Mouse (Mus musculus) common myeloid progenitor, adult 5-6 weeks (primary cell): ENCODE measurements around the gene Sox8. TPM values are rescaled to one million over a fixed set of nuclear protein-coding genes. Genes with fewer than 3 reads are reported as not detected.

ENCODE experiments used
- ATAC-seq: replicated peaks from 2 replicates; pipeline ENCODE4 v1.8.0; 2016; ENCODE audit warnings: low read depth, mild to moderate bottlenecking, moderate TSS enrichment, inconsistent platforms; ENCODE audit not compliant: poor library complexity, severe bottlenecking
- total RNA-seq: library from RNA; stranded (forward); fragments of 200-1000, 187-1606 nt; gene quantifications from 2 replicates; pipeline ENCODE4 v1.2.3, GENCODE M21; 2017

Gene Sox8
- total RNA-seq, result 0.23 TPM in 1 of 2 replicates, not detected in the other

DNA sequence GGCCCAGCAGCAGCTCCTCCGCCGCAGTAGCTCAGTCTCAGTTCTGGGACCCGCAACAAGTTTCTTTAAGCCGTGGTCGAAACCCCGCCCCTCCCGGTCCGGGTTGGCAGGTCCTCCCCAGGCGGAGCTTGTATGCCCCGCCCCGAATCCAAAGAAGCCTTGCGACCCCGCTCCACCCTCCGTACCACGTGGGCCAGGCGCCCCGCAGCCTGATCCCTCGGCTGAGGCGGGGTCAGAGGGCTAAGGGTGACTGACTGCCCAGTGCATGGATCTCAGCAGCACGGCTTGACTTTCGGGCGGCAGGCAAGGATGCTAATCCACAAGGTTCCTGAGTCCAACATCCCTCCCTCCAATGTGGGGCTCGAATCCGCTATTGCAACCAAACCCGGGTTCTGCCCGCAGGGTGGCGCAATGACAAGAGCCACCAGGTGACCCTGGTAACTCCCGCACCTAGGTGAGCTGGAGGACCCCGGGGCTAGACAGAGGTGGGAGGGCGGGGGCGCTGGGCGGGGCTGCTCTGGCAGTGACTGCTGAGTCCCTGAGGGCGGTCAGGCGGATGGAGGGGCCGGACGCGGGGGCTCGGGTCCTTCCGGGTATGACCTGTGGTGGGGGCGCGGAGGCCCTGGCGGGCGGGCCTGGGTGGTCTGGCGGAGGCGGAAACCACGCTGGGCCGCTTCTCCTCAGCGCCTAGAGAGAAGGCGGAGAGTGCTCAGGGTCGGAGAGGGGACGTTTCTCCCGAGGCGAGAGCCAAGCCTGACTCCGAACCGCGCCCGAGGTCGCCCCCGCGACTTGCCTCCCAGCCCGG lies at the start of gene Sox8:
Sox8 (minus strand) TSS at position 39 of the 805 bp plus-strand sequence.
- ATAC-seq, result peak; percentile 66

DNA sequence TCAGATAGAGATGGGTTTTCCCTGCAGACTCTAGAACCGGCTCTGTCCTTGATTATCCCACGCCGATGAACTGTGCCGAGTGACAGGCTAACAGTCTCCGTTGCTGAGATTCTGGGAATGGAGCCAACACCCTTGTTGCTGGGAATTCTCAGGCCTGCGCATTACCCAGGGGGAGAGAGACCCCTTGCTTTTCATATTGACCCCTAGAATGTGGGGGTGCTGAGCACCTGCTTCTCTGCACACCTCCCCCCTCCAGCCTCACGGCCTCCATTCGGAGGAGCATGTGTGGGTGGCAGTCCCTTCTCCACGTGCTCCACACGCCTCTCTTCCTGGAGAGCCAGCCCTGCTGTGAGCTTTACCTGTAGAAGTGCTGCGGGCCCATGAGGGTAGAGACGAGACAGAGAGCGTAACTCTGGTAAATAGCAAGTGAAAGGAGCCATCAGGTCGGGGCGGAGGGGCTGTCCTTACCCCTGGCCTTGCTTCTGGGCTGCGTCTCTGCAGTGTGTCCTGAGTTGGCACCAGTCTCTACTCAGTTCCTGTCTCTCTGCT lies 48.1 kb upstream of the Sox8 start:
- ATAC-seq, result no peak

DNA sequence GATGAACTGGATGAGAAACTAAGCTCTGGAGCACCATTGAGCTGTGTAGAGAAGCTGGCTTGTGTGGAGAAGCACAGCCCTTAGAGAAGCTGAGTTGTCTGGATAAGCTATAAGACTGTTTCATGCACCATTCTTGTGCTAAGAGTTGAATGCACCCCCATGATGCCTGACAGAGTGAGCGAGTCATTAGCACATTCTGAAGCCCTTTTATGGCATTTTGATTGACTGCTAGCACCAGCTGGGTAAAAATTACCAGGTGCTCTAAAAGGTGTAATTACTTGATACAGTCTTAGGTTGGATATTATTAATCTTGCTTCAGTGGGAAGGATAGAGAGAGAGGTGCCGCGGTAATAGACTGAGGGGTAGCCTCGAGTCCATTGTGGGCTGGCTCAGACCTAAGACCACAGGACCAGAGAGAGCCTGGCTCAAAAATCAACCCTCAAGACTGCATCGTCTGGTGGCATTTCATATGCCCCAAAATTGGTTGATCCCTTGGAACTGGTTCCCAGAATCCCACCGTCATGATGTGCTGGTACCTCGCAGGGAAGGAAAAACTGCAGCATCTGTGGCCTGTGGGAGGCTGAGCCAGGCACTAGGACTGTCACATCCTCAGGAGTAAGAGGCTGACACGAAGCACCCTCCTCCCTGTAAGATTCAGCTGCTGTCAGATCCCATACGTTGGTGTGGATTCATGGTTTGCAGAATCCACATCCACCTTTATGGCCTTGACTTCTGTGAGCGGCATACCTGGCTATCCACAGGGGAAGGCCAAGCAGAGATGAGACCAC lies 44.4 kb upstream of the Sox8 start:
- ATAC-seq, result no peak

DNA sequence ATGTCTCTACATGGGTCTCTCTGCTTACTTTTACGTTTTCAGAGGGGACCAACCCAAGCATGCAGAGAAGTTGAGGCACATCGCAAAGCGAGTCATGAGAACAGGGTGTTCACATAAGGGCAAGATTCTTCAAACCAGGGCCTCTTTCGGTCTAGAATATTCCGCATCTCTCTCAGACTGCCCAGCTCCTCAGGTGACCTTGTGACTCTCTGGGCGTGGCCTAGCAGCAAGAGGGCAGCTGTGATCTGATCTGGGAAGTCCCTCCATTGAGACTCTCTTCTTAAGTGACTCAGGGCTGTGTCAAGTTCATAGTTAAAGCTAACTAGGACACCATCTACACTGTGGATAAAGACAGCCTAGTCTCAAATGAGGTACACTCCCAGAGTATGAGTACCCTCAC lies 42.8 kb upstream of the Sox8 start:
- no peak for ATAC-seq

DNA sequence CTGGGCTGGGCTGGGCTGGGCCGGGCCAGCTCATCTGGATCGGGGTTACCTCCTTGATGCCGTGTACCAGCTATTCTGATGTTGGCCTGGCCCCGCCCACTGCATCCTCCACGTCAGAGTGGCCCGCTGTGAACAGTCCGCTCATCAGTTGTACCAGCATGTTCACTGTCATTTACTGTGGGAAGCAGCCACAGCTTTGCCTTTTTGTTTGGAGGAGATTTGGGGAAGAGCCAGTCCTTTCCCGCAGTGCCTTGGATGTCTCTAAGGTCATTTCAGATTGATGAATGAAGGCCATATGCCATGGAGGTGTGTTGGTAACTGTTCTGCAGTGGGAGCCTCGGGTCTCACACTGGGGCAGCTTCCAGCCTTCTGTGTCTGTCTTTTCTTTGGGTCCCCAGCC lies 42.1 kb upstream of the Sox8 start:
- ATAC-seq, result no peak

DNA sequence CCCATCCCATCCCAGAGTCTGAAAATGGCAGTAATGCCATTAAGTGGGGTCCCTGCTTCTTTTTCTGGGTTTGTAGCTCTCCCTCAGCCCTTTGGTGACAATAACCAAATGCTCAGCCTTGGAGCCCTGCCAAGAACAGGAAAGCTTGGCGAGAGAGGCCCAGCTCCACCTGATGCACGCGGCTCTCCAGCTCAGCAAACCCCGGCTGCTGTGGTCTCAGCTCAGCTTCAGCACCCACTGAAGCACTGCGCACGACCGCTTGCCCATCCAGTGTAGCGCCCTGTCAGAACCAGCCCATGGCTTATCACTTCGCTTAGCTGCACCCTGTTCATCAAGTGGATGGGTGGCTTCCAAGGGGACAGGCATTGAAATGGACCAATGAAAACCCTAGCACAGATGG lies 39.7 kb upstream of the Sox8 start:
- ATAC-seq, result no peak

DNA sequence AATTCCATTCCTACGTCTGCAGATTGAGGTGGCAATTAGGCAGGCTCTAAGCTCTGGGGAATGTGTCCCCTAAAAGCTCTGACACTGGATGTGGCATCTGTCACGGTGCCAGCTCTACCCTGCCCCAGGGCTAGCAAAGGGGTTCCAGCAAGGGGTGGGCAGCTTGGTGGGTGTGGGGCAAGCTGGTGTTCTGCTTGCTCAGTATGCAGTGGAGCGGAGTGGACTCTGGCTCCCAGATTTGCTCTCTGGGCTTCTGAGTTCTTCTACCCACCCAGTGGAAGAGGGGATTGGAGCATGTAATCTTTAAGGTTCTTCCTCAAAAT lies 39.0 kb upstream of the Sox8 start:
- no peak for ATAC-seq

DNA sequence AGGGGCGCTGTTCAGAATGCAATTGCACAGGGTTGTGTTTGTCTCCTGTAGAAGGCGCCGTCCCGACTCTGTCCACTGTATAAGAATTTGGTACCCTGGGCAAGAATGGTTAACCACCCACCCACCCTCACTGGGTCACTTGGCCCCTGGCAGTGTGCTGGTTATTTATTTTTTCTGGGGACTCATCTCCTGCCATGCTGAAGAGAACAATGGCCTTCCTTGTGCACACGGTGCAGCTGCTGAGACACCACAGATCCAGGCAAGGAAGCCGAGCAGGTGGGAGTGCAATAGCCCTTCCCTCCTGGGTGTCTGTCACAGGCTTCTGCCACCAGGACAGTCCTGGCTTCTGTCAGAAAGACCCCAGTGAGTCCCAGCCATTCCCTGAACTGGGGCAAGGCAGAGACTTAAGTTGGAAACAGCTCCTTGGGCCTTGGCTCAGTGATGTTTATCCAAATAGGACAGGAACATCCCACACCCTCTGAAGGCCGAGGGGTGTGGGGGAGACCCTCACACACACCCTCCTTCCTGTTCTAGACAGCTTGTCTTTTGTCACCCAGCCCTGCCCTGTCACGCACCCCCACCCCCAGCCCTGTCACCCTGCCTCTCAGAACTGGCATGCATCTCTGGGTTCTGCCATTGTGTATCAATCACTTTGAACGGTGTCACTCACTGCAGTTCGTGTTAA lies 38.5 kb upstream of the Sox8 start:
- no peak for ATAC-seq

DNA sequence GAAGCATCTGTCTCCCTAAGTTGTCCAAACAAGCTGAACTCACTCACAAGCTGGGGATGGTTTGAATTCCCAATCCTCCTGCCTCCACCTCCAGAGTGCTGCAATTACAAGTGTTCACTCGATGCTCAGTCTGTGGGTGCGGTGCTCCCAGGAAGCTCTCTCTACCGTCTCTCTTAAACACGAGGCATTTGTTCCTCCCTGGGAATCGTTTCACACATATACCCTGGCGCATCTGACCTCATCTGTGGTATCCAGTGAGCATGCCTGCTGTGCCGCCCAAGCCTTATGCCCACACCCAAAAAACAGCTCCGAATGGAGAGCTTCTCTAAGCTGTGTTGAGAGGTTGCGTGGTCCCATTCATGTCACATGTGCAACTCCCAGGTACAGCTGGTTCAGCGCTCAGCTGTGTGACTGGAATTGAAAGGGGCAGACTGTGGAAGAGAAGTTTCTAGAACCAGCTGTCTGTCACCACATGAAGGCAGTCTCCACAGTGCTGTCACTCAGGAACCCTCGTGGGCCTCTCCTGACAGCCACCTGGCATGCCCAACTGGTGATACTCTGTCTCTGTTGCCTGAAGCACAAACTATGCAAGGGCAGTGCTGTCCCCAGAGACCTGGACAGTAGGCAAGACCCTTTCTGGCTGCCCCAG lies 37.8 kb upstream of the Sox8 start:
- ATAC-seq, result no peak

DNA sequence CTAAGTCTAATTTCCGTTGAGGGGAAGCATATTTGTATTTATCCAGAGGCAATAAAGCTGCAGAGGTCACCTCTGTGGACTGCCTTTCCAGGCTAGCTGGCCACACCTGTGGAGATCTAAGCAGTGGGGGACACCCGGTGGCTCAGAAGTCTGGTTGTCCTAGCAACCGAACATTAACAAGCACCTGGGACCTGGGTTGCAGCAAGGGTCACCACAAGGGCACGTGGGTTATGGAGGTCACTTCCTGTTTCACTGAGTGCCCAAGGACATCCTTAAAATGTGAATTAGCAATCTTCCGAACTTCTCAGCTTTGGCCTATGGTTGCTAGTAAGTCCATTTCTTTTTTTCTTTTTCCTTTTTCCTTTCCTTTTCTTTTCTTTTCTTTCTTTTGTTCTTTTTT lies 33.7 kb upstream of the Sox8 start:
- ATAC-seq, result no peak

DNA sequence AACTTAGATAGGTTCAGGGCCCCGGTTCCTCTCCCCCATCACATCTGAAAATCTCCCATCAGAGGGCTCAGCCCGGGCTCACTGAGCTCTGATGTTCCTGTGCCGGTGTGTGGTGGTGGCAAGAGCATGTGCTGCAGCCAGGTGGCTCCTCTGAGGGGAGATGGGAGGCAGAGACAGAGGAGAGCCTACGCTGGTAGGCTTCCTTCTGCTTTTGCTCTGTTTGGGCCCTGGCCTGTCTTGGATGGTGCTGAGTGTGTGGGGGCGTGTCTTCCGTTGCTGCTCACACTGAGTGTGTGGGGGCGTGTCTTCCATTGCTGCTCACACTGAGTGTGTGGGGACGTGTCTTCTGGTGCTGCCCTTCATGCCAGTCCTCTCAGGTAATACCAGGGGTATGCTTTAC lies 31.9 kb upstream of the Sox8 start:
- ATAC-seq, result no peak

DNA sequence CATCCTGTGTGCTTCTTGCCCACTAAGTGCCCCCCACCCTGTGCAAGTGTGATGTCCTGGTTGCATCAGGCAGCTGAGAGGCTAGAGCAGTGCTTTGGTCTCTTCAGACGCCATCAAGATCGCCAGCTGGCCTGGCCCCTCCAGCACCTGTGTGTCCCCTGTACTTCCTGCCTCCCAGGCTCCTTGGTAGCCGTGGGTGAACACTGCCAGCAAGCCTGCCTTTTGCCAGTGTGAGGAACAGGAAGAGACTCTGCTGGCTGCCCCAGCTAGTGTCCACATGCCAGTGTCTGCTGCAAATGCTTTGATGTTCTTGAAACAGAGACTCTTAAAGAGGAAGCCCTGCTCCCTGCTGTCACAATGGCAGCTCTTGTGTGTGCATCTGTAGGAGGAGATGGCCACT lies 27.1 kb upstream of the Sox8 start:
- ATAC-seq, result no peak

DNA sequence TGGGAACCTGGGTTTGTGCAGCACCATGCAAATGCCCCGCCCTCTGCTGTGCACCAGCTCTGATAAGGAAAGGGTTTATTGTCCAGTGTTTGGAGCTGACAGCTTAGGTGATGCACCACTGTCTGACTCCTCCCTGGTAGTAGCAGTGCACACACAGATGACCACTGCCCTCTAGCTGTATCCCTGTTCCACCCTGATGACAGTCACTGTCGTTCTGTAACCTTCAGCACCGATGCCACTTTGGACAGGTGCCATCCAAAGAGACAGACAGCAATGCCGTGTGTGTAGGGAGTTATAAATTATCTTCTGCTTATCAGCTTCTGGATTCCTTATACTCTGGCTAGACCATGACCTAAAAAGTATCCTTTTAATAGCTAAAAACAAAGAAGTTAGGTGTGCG lies 25.0 kb upstream of the Sox8 start:
- no peak for ATAC-seq

DNA sequence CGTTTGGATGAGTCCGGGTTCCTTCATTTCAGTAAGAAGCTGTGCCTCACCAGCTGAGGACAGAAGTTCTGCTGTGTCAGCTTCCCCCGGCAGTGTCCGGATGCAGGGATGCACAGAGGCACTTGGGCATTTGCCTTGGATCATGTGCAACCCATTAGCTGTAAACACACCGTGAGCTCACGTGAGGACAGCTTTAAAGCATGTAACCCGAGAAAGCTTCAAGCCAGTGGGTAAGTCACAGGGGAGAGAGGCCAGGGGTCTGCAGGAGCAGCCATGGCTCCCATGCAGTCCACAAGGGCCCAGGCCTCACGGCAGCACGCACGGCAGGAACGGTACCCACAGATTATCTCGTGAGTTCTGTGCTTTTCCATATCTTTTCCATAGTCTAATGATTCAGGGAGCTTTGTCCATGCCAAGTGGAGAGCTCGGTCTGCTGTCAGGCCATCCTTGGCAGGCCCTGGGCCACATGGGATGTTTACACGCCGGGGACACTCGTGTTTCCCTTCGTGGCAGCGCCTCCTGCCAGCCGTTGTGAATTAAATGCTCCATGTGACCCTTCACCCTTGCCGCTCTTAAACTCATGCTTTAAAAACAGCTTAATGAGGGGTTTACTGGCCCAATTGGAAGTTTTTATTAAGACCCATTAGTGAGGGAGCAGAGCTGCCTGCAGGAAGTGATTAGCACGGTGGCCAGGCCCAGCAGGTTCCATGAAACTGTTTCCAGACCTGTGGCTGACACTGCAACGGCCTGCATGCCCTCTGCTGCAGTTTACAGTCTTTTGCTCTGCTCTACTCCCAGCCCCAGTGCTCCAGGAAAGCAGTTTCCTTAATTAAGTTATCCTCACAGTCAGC lies 23.1 kb upstream of the Sox8 start:
- no peak for ATAC-seq

DNA sequence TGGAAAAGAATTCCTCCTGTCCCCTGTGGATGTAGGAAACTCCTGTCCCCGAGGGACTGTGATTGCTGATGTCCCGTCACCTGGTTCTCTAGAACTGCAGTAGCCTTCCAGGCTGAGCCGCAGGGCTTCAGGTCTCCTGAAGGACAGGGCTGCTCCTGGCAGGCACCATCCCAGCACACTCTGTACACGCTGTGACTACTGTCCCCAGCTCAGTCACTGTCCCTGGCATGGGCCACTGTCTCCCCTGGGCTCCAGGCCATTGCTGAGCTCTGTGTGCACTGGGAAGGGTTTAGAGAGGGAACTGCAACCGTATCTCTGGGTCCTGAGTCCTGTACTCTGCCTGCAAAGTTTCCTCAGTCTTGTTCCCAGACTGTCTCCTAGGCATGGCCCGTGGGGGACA lies 21.9 kb upstream of the Sox8 start:
- no peak for ATAC-seq

DNA sequence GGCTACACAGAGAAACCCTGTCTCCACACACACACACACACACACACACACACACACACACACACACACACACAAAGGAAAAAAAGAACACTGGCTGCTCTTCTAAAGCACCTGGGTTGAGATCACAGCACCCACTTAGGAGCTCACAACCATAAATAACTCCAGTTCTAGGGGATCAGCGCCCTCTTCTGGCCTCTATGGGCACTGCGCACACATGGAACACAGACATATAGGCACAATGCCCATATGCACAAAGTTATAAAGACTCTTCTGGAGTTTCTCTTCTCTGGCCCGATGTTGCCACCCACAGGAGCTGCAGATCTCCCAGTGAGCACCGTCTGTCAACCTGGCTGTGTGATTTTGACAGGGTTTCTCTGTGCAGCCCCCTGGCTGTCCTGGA lies 20.5 kb upstream of the Sox8 start:
- no peak for ATAC-seq

DNA sequence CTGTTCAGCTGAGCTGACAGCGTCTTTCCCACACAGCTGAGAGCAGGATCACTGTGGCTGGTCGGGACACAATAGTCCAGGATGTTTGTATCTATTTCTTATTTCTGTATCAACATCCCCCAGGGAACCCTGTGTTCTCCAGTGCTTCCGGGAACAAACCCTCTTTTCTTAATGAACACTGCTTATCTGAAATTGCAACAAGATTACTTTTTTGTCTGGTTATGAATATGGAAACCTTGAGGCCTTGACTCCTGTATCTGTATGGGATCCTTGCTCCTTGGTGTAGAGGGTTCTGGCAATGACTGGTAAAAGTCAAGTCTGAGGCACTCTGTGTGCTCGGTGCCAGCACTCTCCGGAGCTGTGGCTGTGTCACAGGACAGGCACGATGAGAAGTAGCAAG lies 19.6 kb upstream of the Sox8 start:
- no peak for ATAC-seq

DNA sequence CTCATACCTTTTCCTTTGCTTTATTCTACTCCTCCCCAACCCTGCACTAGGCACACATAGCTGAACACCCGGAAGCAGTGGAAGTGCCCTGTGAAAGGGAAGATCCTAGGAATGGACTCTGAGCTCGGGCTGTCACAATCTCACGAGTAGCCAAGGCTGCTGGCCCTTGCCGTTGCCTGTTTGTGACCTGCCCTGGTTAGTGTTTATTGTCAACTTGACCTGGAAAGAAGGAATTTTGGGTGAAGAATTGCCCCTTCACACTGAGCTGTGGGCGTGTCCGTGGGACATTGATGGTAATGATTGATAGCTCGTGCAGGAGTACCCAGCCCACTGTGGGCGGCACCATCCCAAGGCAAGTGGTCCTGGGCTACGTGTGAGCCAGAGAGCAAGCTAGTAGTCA lies 14.2 kb upstream of the Sox8 start:
- ATAC-seq, result no peak

DNA sequence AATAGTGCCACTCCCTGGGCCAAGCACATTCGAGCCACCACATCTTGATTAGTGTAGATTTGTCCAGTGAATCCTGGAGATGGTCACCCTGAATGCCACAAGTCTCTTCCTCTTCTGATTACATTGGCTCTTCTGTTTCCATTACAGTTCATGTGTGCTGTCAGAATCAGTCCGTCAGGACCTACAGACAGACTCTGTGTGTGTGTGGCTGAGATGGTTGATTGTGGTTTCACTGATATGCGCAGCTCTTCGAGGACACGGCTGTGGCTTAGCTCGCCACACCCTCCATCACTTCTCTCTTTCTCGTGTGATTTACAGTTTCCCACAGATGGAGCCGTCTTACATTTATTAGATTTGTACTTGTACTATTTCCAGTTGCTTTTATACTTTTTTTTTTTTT lies 13.4 kb upstream of the Sox8 start:
- peak; percentile 91 for ATAC-seq

DNA sequence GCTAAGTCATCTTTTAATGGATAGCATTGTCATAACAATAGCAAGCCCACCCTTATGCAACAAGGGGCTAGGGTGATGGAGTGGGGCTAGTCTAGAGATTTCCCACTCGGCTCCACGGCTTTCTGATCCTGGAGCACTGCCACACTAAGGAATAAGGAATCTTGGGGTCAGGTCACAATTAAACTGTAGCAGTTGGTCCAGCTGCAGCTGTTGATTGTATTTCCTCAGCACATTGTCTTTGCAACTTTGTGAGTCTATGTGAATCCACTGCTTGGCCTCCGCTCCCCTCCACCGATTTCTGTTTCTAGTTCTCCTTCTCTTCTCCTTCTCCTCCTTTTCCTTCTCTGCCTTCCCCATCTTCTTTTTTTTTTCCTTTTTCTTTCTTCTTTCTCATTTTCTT lies 12.6 kb upstream of the Sox8 start:
- ATAC-seq, result no peak
